Mouse (Mus musculus): ENCODE results near the gene Capn1.
A peak's percentile ranks its signal among the peaks of the same experiment; 100 is the strongest.

Capn1 gene

DNA sequence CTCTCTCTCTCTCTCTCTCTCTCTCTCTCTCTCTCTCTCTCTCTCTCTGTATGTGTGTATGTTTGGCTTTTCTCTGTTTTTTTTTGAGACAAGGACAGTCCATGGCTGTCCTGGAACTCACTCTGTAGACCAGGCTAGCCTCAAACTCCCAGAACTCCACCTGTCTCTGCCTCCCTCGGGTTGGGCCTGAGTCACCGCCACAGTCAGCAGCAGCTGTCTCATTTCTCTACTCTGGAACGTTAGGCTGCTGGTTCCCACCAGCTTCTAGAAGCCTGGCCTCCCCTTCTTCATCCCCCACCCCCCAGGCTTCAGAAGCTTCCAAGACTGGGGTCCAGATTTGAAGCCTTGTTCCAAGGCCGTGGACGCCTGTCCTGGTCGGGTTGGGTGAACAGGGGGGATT is 26.1 kb downstream of the Capn1 start:
- no peak for DNase-seq (ENCODE audit: low spot score in 2 of 2)

- DNase-seq (ENCODE audit: low spot score in 2 of 2), result peak; percentile 62 to 77
Measured at GRCm38 (mm10) chr19:5988815-5989452, 26.8 kb downstream of the Capn1 start.

DNA sequence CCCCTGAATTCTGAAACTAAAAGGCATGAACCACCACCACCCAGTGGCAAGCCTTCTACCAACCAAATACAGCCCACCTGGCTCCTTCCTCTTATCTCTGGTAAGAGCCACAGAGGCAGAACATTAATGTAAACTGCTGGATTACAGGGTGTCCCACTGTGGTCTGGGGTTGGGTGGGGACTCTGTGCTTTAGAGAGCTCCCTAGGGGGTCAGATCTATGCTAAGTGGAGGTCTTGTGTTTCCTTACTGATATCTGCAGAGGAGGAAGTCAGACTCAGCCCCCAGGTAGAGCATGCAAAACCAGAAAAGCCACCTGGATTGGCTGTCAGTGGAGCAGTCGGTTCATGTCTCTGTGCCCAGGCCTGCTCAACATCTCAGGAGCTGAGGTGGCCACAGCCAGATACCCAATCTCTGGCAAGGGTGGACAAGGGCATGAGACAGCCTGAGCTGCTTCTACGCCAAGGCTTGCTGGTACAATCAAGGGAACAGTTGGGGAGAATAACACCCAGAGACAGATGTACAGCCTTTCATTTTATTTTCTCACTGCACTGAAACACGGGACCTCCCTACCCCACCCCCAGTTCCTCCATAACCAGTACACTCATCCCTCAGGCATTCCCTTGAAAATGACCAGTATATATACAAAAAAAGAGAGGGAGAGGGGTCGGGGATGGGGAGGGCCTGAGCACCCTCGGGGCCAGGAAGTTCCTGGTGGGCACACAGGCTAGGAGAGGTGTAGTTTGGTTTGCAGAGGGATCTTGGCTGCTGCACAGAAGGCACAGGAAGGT is 27.5 kb downstream of the Capn1 start:
- no peak for DNase-seq (ENCODE audit: low spot score in 2 of 2)

GRCm38 (mm10) chr19:5986043-5986442 is 29.7 kb downstream of the Capn1 start, which contains the start of gene Slc22a20:
Gene Slc22a20 (minus strand): TSS chr19:5986143.
- no peak for DNase-seq (ENCODE audit: low spot score in 2 of 2)

DNA sequence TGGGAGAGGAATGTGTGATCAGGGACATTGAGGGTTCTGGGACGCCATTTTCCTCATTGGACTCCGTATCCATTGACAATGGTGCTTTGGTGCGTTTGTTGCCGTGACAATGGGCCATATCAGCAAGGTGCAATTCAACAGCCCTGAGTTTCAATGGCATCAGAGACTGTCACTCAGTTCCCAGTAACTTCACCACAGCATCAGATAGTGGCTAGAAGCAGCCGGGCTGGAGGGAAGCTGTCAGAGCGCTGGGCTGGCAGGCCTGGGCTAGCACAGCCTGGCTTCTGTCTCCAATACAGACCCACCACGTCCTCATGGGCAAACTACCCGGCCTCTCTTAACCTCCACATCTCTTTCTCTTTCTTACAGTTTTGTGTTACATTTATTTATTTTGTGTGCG is 35.2 kb downstream of the Capn1 start:
- DNase-seq (ENCODE audit: low spot score in 2 of 2), result no peak

GRCm38 (mm10) chr19:5977717-5978116 is 38.0 kb downstream of the Capn1 start:
- DNase-seq (ENCODE audit: low spot score in 2 of 2), result no peak

DNA sequence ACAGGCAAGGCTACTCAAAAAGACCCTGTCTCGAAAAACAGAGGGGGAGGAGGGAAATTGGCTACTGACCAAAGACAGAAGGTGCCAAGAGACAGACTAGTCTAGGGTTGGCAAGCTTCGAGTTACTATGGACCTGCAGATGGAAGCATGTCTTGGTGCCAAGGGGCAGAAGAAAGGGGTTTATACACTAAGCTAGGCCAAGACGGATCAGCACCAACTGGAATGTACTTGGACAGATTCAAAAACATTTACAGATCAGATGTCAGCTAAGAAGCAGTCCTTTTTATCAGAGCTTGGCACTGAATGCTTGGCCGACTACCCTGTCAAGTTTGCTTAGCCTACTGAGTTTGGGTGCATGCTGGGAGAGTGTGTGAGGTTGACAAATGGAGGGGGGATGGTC is 40.0 kb downstream of the Capn1 start:
- peak; percentile 81 to 89 for DNase-seq (ENCODE audit: low spot score in 2 of 2)

DNA sequence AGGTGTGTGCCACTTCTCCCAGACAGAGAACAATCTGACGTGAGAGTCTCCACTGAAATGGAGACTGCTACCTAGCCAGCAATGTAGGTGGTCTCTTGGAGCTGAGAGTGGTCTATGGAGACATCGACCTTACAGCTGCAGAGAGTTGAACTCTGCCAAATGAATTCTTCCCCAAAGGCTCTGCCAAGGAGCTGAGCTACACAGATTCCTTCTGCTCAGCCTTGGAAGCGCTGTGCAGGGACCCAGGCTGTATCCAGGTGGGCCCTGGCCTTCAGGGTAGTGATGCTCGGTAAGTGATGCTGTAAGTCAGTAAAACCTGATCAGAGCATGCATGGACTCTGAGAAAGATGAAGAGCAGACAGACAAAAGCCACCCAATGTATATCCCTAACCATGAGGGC is 40.6 kb downstream of the Capn1 start:
- DNase-seq (ENCODE audit: low spot score in 2 of 2), result no peak

GRCm38 (mm10) chr19:5967664-5968063 is 48.0 kb downstream of the Capn1 start:
- DNase-seq (ENCODE audit: low spot score in 2 of 2), result no peak

- DNase-seq (ENCODE audit: low spot score in 2 of 2), result no peak
Measured at GRCm38 (mm10) chr19:5966786-5967185, 48.9 kb downstream of the Capn1 start.

- DNase-seq (ENCODE audit: low spot score in 2 of 2), result no peak
Measured at GRCm38 (mm10) chr19:5965910-5966309, 49.8 kb downstream of the Capn1 start.

- DNase-seq (ENCODE audit: low spot score in 2 of 2), result peak; percentile 76 to 82
Measured at GRCm38 (mm10) chr19:5965280-5965679, 50.4 kb downstream of the Capn1 start.

DNA sequence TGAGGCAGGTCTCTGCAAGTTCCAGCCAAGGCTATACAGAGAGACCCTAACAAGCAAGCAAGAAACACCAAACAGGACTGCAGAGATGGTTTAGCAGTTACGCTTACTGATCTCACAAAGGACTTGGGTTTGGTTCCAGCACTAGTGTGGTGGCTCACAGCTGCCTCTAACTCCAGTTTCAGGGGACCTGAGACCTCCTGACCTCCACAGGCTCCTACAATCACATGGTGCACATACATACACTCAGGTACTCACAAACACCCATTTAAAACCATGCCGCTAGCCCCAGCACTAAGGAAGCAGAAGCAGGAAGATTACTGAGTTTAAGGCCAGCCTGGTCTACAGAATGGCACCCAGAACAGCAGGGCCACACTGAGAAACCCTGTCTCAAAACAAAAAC is 50.9 kb downstream of the Capn1 start:
- DNase-seq (ENCODE audit: low spot score in 2 of 2), result no peak

- DNase-seq (ENCODE audit: low spot score in 2 of 2), result peak; percentile 92 to 93
Measured at GRCm38 (mm10) chr19:5963883-5964562, 51.7 kb downstream of the Capn1 start, which contains the start of gene Pola2. Gene Pola2 (minus strand): TSS chr19:5964202.

GRCm38 (mm10) chr19:5962651-5963050 is 53.0 kb downstream of the Capn1 start:
- DNase-seq (ENCODE audit: low spot score in 2 of 2), result no peak

DNA sequence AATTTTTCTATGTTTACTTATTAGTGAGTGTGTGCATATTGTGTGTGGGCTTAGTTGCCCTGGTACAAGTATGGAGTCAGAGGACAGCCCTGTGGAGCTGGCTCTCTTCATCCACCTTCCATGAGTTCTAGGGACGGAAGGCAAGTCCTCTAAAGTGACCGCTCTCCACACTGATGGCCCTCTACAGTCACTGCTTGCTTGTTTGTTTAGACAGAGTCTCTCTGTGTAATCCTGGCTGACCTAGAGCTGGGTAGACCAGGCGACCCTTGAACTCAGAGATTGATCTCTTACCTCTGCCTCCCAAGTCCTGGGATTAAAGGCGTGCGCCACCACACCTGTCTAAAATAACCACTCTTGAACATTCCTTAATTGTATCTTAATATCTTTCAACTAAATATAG is 58.3 kb downstream of the Capn1 start:
- DNase-seq (ENCODE audit: low spot score in 2 of 2), result no peak

GRCm38 (mm10) chr19:5956685-5957084 is 59.0 kb downstream of the Capn1 start:
- DNase-seq (ENCODE audit: low spot score in 2 of 2), result peak; percentile 73 to 83

GRCm38 (mm10) chr19:5955704-5956670 is 59.7 kb downstream of the Capn1 start:
- no peak for DNase-seq (ENCODE audit: low spot score in 2 of 2)

- no peak for DNase-seq (ENCODE audit: low spot score in 2 of 2)
Measured at GRCm38 (mm10) chr19:5954936-5955335, 60.8 kb downstream of the Capn1 start.

DNA sequence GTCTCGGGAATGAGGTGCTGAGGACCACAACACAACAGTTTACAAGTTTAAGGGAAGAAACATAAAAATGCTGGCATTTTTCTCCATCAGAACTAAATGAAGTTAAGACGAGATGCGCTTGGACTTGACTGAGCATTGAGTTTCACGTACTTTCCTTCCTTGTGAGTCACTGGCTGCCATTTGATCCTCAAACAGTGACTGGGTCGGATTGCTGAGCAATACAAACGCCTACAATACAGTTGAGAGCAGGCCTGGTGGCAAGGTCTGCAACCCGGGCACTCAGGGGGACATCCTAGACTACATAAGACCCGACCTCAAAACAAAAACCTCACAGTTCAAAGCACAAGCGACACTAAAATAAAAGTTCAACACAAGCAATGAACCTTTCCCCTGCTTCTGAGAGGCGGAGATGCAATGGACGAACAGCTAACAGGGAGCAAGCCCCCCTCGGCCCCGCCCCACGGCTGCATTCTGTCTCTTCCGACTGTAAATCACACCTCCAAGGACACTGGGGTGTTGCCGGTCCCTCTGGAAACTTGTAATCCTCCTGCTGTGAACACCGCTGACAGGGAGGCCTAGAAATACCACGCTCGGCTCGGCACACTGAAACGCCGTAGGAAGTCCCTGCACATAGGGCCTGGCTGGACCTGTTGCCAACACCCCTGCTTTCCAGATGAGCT is 61.5 kb downstream of the Capn1 start:
- no peak for DNase-seq (ENCODE audit: low spot score in 2 of 2)

GRCm38 (mm10) chr19:5953201-5953770 is 62.4 kb downstream of the Capn1 start:
- DNase-seq (ENCODE audit: low spot score in 2 of 2), result no peak

All from right cerebral cortex, postnatal 10 days (tissue).